Mouse (Mus musculus) 3134 (cell line): ENCODE data around the gene 1700034J05Rik.

Experiments used
- DNase-seq: peaks from one replicate; pipeline ENCODE4 v3.0.0-alpha.2; 2011; ENCODE audit warnings: low spot score; ENCODE audit not compliant: insufficient read length; ENCODE audit errors: extremely low read depth

The 1700034J05Rik gene

GRCm38 (mm10) chr6:146954258-146954657 is at the start of gene 1700034J05Rik:
1700034J05Rik (minus strand) TSS chr6:146954422.
- DNase-seq = no peak

- no peak for DNase-seq
Observed at GRCm38 (mm10) chr6:146999755-147000154, 45.5 kb upstream of the 1700034J05Rik start.

DNA sequence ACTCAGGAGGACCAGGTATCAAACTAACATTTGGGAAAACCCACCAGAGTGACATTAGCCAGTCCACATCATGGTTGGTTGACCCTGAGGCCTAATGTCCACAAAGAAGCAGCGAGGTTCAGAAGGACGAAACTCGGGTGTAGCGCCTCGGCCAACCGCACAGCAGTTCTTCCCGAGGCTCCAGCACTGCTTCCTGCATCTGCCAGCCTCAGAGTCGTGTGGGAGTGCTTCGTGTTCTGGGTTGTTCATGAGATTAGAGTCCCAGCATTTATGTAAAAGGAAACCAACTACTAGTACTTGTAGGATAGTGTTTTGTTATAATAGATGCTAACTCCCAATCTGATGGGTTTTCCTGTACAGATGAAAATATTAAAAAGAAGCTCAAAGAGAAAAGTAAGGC is 45.1 kb upstream of the 1700034J05Rik start:
- DNase-seq = no peak

GRCm38 (mm10) chr6:146998710-146999109 is 44.5 kb upstream of the 1700034J05Rik start:
- no peak for DNase-seq

GRCm38 (mm10) chr6:146997006-146997405 is 42.8 kb upstream of the 1700034J05Rik start:
- DNase-seq = no peak

- no peak for DNase-seq
Observed at GRCm38 (mm10) chr6:146995878-146996277, 41.7 kb upstream of the 1700034J05Rik start.

DNA sequence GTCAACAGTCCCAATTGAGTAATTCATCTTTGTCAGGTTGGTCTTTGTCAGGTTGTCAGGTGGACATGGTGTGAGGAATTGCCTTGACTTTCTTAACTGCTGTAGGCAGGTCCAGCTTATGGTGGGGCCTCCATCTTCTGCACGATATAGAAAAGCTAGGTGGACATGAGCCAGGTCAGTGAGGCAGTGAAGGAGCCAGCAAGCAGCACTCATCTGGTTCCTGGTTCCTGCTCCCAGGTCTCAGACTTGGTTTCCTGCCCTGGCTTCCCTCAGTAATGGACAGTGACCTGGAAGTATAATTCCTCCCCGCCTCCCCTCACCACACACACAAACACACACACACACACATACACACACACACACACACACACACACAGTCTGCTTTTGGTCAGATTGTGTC is 41.2 kb upstream of the 1700034J05Rik start:
- no peak for DNase-seq

DNA sequence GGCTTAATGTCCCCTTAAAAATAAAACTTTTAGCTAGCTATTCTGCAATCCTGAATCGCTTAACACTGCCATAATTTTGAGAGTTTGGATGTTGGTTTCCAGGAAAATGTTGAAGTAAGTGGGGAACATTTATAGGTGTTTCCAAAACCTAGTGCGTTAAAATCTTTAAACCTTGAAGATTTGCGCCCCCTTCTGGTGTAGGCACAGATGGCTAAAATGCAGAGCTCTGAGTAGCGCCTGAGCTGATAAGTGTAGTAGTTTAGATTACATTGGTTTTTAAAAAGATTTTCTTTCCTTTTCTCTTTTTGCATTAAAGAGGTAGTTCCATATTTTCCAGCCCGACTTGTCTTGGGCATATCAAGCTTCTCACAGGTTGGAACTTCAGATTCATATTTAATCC is 40.0 kb upstream of the 1700034J05Rik start:
- DNase-seq = no peak

DNA sequence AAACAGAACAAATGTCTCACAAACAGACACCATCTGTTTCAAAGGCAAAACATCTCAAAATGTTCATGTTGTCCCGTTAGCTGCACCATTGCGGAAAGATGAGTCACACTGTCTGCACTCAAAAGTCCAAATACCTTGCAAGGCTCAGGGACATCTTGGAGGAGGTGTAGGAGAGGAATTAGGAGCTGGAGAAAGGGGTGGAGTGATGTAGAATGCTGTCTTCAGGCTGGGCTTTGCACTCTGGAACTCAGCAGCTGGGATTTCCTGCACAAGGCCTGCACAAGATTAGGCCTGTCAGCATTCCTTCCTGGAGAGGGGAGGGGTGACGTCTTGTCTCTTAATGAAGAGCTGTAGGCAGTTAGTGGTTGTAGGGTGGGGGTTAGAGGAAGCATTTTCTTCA is 30.3 kb upstream of the 1700034J05Rik start:
- DNase-seq = no peak

GRCm38 (mm10) chr6:146981249-146981835 is 27.1 kb upstream of the 1700034J05Rik start:
- no peak for DNase-seq

- DNase-seq = no peak
Observed at GRCm38 (mm10) chr6:146979953-146980352, 25.7 kb upstream of the 1700034J05Rik start.

DNA sequence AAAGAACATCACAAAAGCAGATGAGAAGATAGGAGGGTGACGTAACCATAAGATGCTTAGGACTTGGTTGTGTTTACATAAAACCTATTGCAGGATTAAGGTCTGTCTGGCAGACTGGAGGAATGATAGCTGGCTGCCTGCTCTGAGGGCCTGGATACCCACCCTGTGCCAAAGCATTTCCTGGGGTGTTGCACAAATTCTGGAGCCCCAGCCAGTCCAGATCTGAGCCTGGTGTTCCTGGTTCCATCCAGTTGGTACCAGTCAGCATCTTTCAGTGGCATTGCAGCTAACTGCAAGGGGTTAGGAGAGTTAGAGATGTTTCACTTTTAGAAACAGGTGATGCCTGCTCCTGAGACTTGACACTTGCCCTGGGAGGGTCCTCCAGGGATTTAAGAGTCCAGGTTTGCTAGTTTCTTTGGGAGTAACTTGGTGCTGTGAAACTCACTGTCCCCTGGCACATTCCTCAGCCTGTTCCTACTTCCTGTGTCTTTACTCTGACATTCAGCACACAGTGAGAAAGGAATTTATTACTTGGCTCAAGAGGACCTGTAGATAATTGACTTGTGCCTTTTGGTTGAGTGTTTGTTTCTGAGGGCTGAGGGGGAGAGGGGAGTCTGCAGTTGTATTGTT is 25.0 kb upstream of the 1700034J05Rik start:
- DNase-seq = no peak

- DNase-seq = no peak
Observed at GRCm38 (mm10) chr6:146978691-146979114, 24.5 kb upstream of the 1700034J05Rik start.

GRCm38 (mm10) chr6:146976446-146976845 is 22.2 kb upstream of the 1700034J05Rik start:
- DNase-seq = no peak

DNA sequence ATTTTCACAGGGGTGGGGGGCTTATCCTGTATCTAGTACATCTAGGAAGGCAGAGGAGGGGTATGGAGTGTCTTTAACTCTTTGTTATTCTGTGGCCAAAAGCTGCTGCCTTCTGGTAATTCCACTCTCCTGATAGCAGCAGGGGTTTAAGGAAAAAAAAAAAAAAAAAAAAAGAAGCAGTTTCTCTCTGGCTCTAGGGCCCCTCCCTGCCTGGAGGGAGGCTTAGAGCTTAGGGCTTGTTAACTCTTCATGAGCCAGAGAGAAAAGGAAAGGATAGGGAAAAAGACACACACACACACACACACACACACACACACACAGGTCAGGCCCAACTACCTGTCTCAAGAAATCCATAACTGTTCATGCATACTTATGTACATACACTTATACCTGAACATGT is 19.6 kb upstream of the 1700034J05Rik start:
- DNase-seq = no peak

- DNase-seq = peak; percentile 50
Observed at GRCm38 (mm10) chr6:146973406-146973805, 19.2 kb upstream of the 1700034J05Rik start.

DNA sequence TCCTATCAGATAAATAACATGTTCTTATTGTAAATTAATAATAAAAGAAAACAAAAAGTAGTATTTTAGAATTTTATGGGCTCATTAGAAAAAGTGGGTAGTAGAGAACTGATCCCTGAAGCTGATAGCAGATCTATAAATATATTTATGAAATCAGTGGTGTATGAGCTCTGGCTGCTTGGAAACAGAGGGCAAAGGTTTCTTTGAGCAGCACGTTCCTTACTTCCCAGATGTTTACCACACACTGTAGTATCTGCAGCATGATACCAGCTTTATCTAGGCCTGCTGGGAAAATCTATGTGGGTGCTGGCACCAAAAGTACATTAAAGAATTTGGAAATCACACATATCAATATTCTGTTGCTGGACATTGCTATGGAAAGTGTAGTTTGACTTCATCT is 18.5 kb upstream of the 1700034J05Rik start:
- no peak for DNase-seq

DNA sequence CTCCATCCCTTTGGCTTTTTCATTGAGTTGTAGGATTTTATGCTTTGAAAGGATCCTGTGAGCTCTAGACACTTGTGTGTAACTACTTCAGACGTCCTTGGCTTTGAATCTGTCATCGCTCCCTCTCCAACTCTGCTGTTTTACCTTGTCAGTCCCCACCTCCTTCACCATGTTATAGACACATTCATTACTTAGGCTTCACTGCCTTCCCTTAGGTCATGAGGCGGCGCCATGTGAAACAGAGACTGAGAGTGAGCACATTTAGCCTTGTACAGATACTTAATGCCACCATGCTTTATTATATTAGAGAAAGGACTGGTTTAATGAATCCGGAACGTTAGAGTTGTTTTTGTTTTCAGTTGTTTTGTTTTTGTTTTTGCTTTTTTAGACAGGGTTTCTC is 17.8 kb upstream of the 1700034J05Rik start:
- DNase-seq = no peak

GRCm38 (mm10) chr6:146971366-146971765 is 17.1 kb upstream of the 1700034J05Rik start:
- DNase-seq = no peak

DNA sequence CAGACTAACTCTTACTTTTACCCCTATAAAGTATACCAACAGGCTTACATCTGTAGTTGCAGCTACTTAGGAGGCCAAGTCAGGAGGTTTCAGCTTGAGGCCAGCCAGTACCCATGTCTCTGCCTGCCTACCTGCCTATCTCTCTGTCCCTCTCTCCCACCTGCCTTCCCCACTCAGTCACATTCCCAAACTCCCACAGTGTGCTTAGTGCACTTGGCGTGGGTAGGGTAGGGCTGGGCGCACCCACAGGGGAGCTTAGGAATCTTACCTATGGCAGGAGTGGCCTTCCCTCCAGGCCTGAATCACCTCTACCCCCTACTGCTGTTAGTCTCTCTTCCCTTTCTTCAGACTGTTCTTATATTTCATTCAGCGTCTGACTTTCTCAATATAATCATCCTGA is 16.6 kb upstream of the 1700034J05Rik start:
- no peak for DNase-seq

DNA sequence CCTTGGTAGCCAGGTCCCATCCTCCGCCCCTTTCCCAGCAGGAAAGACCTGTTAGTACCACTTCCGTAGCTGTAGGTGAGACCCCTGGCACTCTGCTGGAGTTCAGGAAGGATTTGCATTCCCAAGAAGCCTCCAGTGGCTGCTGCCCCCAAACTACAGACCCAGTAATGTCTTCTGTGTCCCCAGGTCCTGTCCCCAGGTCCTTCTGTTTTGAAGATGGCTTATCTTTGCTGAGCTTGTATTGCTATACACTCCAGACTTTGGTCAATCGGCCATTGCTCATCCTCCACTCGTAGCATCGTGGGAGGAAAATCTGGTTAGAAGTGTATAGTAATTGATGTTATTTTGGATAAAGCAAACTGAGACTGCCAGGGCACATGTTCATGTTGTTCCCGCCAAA is 13.6 kb upstream of the 1700034J05Rik start:
- no peak for DNase-seq

- DNase-seq = no peak
Observed at GRCm38 (mm10) chr6:146966446-146967019, 12.3 kb upstream of the 1700034J05Rik start.
